Mouse (Mus musculus) cortical plate, adult 2 months (tissue): ENCODE measurements around the gene Atp2b2.

ENCODE experiments used
- CTCF ChIP-seq: fragments of 200-500 bp; IDR thresholded peaks from 2 replicates; pipeline ENCODE4 v1.5.1; 2011; ENCODE audit warnings: mild to moderate bottlenecking, control low read depth, low read length; ENCODE audit not compliant: insufficient read depth; ENCODE audit errors: extremely low read depth
- POLR2A ChIP-seq: fragments of 200-500 bp; IDR thresholded peaks from 2 replicates; pipeline ENCODE4 v1.6.1; 2011; ENCODE audit warnings: mild to moderate bottlenecking, low read length, control low read depth; ENCODE audit not compliant: insufficient read depth; ENCODE audit errors: extremely low read depth

DNA sequence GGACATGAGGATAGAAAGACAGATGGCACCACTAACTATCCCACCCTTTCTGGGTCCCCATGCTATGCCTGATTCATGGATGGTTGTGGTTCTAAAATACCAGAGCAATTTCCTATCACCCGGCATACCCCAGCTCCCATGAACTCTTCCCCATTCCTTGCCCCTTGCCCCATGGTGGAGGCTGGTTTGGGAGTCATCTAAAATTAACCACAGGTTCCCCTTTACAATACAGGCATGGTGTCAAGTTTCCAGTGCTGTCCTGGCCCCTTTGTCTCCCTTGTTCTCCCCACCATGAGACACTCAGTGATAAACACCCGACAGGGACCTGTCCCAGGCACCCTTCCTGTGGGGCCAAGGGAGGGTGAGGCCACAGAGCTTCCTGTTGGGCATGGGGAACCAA, 204.7 kb downstream of the Atp2b2 start:
- TF ChIP-seq POLR2A (no peak), CTCF (no peak)
